Mouse (Mus musculus): Measurements from ENCODE around the gene Dhh.

Gene Dhh

DNA sequence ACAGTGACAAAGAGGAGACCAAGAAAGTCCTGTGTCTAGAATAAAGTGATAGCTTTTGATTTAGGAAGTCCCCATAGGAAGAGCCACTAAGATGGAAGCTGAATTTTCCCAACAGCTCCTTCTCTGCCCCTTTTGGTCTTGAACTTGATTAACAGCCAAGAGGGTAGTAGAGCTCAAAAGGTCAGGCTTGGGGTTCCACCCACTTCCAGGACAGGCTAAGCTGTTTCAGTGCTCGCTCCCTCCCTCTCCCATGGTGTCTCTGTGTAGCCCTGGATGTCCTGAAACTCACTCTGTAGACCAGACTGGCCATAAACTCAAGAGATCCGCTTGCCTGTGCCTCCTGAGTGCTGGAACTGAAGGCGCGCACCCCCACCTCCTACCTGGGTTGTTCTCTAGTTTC is 17.7 kb upstream of the Dhh start:
- DNase-seq (ENCODE audit: low spot score in 2 of 2) = no peak

DNA sequence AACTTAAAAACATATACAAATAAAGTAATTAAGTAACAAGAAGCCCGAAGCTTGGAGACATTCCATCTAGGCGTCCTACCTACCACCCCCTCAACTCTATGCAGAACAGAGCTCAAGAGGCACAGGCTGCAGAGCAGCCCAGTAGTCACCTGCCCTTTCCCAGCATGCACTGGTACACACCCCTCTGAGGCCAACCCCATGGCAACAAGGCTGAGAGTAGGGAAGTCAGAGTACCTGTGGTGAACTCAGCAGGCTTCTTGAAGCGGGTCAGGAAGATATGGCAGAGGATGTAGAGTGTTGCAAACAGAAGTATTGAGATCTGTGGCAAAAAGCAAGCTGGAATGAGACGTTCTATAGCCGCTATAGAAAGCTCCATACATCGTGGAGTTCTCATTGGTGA is 16.6 kb upstream of the Dhh start:
- no peak for DNase-seq (ENCODE audit: low spot score in 2 of 2)

DNA sequence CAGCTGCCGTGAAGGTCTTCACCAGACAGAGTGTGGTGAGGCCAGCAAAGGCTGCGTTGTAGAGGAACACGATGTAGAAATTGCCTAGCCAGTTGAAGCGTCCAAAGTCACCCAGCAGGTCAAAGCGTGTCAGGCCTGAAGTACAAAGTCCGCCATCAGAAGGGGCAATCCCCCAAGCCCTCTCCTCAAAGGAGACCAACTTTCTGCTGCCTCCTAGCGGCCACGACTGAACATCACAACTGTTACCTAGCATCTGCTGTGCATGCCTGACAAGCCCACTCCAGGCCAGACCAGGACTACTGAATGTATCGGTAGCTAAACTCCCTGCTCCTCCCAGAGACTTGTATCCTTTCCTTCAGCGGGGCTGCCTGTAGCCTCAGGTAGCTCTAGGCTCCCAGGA is 6.4 kb upstream of the Dhh start:
- DNase-seq (ENCODE audit: low spot score in 2 of 2) = peak in 1 of 2 experiments; percentile 55

DNA sequence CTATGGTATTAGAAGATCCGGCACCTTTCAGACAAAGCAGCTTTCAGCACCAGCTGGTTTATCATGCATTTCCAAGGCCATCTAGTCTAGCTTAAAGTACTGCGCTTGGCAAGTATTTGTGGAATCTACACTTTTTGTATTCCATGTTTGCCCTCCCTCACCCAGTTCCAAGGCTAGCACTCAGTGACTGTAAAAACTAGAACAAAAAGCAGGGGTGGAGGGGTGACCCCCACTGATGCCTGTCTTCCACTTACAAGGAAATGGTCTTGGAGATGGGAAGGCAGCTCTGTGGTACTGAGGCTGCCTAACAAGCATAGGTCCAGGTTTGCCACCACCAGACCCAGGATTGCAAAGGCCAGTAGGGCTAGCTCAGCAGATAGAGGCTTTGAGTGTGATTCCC is 4.3 kb upstream of the Dhh start:
- no peak for DNase-seq (ENCODE audit: low spot score in 2 of 2)

DNA sequence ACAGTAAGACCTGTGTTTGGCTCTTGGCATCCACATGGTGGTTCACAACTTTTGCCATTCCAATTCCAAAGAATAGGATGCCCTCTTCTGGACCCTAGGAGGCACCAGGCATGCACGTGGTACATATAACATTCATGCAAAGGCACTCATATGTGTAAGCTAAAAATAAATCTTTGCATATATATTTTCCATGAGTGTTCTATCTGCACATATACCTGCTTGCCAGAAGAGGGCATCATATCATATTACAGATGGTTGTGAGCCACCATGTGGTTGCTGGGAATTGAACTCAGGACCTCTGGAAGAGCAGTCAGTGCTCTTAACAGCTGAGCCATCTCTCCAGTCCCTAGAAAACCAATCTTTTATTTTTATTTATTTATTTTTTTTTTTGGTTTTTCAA is 3.2 kb upstream of the Dhh start:
- DNase-seq (ENCODE audit: low spot score in 2 of 2) = no peak

DNA sequence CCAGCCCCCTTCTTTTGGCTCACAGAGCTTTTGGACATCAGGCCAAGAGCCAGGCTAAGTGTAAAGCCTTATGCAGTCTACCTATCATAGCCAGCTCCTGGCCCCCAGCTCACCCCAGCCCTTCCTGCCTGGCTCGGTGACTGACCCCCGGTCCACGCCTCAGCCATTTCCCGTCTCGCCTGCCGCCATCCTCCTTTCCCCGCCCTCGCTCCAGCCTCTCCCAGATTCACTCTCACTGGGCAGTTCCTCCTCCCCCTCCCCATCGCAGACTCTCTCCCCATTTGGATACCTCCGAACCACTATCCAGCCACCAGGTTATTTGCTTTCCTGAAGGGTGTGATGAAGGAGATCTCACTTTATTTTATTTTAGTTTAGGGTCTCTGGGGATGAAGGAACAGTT is 845 bp downstream of the Dhh start:
- no peak for DNase-seq (ENCODE audit: low spot score in 2 of 2)

DNA sequence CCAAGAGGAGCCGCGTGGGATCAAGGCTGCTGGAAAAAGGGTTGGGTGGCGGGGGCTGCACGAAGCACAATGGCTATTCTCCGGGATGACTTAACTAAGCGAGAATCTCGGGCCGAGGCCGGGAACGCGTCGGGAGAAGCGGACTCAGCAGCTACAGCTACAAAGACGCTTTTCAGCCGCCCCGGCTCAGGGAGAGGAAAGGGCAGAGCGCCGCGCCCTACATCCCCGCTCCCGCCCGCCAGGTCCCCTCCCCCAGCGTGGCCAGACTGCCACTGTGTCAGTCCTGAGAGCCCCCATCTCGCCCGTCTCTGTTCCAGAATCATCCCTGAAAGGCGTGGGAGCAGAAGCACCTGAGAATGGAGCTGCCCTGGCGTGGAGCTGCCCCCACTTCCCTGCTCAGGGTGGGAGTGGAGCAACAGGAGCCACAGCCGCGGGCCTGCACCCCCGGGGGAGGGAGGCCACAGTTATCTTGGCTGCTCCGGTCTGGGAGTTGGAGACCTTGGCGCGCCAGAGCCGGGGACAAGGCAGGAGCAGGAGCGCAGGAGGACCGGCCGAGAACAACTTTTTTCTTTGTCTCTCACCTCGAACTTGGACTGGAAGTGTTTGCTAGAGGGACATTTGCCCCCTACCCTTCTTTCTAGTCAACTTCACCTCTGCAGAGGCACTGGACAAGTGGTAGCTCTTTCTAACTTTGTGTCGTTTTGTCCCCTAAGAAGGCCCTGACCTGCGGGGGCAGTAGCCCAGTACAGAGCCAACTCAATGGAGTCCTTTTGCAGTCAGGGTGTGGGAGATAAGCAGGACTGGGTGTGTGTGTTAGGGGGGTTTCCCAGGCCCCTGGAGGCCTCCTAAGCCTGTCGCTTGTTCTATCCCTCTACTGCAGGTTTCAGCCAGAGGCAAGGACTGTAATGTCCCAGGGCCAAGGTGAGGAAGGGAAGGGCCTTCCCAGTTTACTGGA is 2.4 kb downstream of the Dhh start:
- DNase-seq (ENCODE audit: low spot score in 2 of 2) = peak in 1 of 2 experiments; percentile 31

DNA sequence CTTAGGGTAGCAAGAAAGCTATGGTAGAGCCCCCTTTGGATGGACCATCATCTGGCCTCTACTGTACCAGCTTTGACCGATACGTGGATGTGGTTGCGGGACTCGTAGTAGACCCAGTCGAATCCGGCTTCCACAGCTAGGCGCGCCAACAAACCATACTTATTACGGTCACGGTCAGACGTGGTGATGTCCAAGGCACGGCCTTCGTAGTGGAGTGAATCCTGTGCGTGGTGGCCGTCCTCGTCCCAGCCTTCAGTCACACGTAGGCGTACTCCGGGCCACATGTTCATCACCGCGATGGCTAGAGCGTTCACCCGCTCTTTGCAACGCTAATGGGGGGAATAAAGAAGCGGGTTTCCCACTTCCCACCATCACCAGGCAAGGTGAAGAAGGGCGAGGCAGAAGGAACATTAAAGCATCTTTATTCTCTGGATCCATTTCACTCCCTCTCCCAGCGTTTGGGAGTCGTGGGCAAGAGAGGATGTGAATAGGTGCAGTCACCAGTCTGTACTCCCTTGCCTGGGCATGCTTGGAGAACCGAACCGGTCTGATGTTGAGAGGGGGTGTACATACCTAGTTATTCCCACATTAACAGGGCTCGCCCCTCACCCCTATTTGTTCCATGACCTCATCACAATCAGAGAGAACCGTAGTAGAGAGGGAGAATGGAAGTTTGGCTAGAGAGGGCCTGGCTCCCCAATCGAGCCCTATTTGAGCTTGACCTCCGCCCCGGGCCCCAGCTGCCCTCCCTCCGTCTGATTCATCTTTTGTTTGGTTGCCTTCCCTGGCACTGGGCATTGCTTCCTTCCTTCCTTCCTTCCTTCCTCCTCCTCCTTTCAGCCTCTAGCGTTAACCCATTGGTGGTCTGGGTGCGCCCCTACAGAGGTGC is 3.4 kb downstream of the Dhh start:
- DNase-seq (ENCODE audit: low spot score in 2 of 2) = no peak

DNA sequence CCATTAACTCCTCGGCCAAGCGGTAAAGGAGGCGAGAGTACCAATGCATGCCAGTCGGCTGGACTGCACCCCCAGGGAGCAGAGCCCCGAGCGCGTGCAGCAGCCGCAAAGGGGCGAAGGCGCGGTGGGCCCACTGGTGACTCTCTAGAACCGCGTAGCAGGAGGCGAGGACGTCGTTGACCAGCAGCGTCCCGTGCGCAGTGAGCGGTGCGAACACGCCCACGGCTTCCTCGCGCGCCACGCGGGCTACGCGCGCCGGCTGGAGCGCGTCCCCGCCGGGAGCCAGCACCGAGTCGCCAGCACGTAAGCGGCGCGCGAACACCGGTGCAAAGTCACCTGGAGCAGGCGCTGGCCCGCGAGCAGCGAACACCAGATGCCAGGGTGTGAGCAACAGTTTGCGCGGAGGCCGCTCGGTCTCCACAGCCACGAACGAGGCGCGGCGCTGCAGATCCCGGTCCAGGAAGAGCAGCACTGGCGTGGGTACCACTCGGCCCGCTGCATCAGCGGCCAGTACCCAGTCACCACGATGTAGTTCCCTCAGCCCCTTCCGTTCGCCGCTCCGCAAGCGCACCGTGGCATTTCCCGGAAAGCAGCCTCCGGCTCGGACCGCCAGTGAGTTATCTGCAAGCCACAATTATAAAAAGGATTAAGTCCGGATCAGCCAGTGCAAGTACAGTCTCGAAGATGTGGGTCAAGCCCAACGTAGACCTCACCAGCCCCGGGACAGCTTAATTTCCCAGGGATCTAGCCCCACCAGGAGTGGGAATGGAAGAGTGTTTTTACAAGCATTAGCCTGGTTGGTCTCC is 4.2 kb downstream of the Dhh start, which contains the start of gene Rhebl1:
Rhebl1 (minus strand) TSS at position 601 of the 806 bp plus-strand sequence.
- peak in 1 of 2 experiments; percentile 28 for DNase-seq (ENCODE audit: low spot score in 2 of 2)

DNA sequence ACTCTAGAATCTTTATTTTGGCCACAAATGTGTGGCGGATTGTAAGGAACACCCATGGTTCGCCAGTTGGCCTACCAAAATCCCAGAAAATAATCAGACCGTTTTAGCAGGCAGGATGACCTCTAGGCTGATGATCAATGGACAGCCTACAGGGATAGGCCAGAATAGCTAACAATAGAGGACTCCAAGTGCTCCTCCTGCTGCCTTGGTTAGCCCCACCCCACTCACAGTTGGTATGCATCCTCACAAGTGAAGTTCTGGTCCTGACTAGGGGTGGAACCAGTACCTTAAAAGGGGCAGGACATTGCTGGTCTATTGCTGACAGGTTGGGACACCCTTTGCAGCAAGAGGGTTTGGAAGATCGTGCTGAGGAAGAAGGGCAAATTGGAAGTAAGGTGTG is 5.3 kb downstream of the Dhh start:
- no peak for DNase-seq (ENCODE audit: low spot score in 2 of 2)

DNA sequence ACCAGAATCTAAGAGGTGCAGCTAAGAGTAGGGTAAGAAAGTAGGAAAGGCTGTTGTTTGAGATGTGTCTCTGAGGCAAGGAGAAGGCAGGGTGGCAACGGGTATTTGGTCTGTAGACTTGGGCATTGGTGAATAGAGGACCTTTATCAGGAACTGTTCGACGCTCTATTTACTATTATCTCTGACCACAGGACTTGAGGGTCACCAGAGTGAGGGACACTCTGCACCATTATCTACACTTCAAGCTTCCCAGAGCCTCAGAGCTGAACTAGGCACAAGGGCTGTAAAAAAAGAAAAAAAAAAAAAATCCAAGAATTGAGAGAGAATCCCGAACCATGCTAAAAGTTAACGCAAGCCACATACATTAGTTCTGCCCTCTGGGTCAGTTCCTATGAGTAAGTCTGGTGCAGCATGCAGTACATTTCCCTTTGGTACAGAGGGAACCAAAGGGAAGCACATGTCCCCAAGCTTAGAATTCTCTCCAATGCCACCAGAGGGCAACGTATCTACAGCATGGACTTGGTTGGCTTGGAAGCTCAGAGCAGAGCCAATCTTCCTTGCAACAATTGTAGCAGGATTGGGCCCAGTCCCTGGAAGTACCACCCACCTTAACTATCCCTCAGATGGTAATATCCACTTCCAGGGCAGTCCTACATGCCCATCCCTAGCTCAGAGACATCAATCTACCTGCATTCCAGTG is 6.3 kb downstream of the Dhh start:
- peak in 1 of 2 experiments; percentile 55 for DNase-seq (ENCODE audit: low spot score in 2 of 2)

DNA sequence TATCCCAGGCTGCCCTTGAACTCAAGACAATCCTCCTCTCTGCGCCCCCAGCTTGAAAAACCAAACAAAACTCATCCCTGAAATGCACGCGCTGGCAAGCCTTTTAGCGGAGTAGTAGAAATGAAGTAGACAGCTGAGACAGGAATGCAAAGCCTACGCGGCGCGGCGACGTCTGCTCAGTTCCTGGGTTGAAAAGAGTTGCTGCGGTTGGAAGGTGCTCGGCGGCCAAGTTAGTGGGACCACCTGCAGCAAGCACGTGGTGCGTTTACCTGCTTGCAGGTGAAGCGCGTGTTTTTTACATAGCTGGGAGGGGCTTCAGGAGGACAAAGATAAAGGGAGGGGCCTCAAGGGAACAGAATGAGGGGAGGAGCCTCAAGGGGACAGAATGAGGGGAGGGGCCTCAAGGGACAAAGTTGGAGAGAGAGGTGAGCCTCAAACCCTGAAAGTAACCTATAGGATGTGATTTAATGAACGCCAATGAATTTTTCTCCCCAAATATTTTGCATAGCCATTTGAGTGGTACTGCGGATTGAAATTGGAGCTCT is 7.1 kb downstream of the Dhh start:
- DNase-seq (ENCODE audit: low spot score in 2 of 2) = no peak

DNA sequence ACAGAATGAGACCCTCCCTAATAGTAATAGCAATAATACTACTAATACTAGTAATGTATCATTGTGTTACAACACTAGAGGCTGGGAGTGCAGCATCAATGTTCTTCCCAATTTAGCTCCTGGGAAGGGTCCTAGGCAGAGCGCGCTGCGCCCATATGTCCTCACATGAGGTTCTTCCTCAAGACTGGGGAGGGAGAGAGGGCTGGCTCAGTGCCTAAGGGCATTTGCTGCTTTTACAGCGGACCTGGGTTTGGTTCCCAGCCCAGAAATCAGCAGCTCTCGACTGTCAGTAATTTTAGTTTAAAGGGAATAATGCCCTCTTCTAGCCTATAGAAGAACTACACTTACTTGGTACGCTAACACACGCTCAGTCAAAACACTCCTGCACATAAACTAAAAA is 10.8 kb downstream of the Dhh start:
- DNase-seq (ENCODE audit: low spot score in 2 of 2) = no peak

DNA sequence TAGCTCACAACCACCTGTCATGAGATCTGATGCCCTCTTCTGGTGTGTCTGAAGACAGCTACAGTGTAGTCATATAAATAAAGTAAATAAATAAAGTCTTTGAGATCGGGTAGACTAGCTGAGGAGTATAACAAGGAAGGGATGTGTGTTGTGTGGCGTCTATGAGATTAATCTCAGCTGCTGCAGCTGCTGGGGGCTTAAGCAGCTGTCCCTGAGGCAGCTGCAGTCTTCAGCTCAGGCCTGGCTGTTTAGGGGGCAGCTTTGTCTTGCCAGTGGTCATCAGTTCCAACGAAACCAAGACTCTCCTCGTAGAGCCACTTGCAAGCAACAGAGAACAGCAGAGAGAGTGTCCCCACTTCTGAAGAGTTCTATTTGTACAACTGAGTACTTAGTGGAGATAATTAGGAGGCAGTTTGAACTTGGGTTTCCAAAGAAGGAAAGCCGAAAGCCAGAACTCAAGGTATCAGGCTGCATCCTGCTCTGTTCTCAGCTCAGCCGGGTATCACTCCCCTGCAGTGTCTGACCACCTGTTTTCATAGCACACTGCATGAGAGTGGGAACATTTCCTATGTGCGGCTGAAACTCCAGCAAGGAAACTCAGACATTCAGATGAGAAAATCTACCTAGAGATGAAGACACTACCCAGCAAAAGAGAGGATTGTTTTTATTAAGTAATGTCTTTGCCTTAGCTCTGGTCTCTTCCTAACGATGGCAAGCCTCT is 11.5 kb downstream of the Dhh start:
- DNase-seq (ENCODE audit: low spot score in 2 of 2) = no peak

DNA sequence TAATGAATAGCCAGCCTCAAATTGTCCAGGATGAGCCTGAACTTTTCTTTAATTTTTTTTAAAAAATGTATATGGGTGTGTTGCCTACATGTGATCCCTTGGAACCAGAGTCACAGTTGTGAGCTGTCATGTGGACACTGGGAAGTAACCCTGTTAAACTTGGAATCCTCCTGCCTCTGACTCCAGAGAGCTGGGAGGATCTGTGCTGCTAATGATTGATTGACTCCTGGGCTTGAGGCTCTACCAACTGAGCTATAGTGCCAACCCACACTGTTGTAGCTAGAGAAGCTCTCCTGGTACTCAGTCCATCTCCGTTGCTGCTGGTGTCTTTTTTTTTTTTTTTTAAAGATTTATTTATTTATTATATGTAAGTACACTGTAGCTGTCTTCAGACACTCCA is 14.2 kb downstream of the Dhh start:
- no peak for DNase-seq (ENCODE audit: low spot score in 2 of 2)

DNA sequence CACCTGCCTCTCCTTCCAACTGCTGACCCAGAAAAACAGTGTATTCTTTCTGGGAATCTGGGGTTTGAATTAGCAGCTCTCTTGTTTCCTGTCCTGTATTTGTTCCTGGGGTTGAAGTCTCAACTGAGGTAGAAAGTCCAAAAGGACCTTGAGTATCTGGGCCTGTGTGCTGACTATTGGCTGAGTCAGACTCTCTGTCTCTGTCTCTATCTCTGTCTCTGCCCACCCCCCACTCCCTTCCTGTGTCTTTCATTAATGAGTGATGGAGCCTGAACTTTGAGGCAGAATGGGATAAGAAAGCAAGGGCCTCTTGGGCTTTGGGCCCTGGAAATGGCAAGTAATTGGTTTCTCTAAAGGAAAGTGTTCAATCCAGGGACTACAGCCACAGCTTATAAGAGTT is 14.7 kb downstream of the Dhh start:
- DNase-seq (ENCODE audit: low spot score in 2 of 2) = no peak

DNA sequence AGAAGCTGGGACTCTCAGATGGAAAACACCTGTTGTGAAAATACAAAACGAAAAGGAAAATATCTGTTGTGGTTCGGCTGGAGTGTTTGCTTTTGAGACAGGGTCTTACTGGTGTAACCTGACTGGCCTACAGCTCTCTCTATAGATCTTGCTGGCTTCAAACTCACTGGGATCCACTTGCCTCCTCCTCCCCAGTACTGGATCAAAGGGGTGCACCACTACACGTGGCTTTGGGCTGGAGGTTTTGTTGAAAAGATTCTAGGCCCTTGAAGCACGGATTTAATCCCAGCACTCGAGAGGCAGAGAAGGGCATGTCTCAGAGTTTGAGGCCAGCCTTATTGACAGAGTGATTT is 16.7 kb downstream of the Dhh start:
- DNase-seq (ENCODE audit: low spot score in 2 of 2) = no peak

DNA sequence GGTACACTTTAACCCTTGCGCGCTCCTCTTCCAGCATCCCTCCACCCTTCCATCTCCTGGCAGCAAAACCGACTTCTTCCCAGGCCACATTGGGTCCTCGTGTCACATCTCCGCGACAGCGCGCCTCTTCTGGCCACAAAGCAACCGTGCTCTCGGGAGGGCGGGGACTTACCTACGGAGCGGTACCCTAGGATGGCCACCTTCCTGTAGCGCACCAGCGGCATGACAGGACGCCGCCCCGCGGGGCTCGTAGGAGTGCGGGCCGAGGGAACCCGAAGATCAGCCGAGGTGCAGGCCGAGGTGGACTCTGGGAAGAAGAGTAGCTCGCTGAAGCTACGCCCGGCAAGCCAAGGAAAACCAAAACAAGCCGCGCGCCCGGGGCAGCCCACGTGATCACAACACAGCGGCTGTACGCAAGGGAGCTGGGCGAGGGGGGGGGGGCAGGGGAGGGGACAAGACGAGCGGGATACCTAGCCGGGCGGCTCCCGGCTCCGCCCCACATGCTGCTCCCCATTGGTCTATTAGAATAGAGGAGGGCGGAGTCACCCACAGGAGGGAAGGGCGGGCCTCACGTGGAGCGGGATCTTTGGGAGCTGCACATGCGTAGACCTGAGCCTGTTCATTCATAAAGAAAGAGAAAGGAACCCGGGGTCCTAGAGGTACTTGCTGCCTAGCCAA is 17.2 kb downstream of the Dhh start:
- DNase-seq (ENCODE audit: low spot score in 2 of 2) = peak; percentile 83 to 90

DNA sequence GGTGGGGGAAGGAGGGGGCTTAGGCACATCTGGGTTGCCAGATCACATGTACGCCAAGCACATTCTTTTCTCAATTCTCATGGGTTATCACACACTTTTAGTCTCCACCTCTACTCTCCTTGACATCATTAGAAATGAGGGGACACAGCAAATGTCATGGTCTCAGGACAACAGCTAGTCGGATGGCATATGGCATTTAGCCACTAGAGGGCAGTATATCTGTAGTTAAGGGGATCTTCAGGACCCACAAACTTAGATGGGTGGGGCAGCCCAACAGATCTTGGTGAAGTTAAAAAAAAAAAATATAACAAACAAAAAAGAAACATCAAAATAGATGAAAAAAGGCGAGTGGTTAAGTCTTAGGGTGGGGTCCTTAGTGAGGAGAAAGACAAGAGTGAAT is 21.0 kb downstream of the Dhh start:
- DNase-seq (ENCODE audit: low spot score in 2 of 2) = peak; percentile 57 to 81
